Mouse (Mus musculus) E14TG2a.4 (cell line): Measurements from ENCODE around the gene Tctex1d4.

Source experiments
- H3K27me3 ChIP-seq: 2 replicates; pipeline ENCODE4 v1.6.1; 2014; ENCODE audit warnings: low read length, control low read depth; ENCODE audit not compliant: insufficient read depth
- H3K36me3 ChIP-seq: 2 replicates; pipeline ENCODE4 v1.6.1; 2014; ENCODE audit warnings: low read length, control low read depth; ENCODE audit not compliant: insufficient read depth
- H3K4me1 ChIP-seq: replicated peaks from 2 replicates; pipeline ENCODE4 v1.6.1; 2014; ENCODE audit warnings: low read depth, low read length, control low read depth
- H3K4me3 ChIP-seq: replicated peaks from 2 replicates; pipeline ENCODE4 v1.5.1; 2014; ENCODE audit warnings: mild to moderate bottlenecking, low read length
- H3K9me3 ChIP-seq: 2 replicates; pipeline ENCODE4 v1.6.1; 2014; ENCODE audit warnings: low read length, control low read depth
- CTCF ChIP-seq: conservative IDR thresholded peaks from 2 replicates; pipeline ENCODE4 v1.5.1; 2014; ENCODE audit warnings: low read length
- NANOG ChIP-seq: IDR thresholded peaks from 2 replicates; pipeline ENCODE4 v1.6.1; 2014; ENCODE audit warnings: borderline replicate concordance, low read length, mixed read lengths
- POU5F1 ChIP-seq: IDR thresholded peaks from 2 replicates; pipeline ENCODE4 v1.6.1; 2014; ENCODE audit warnings: low read length, borderline replicate concordance

Gene Tctex1d4

GRCm38 (mm10) chr4:117110985-117111384 is 15.6 kb upstream of the Tctex1d4 start:
- Histone ChIP-seq H3K4me3 (no peak overlapping the region; the same call in 1 of the 2 replicates), H3K36me3 (peaks cover 98% of the 10 kb centered on the region), H3K27me3 (no peaks in the 10 kb centered on the region), H3K9me3 (no peaks in the 10 kb centered on the region), H3K4me1 (peaks cover 68% of the 10 kb centered on the region)
- TF ChIP-seq NANOG (no peak), CTCF (no peak), POU5F1 (no peak)

DNA sequence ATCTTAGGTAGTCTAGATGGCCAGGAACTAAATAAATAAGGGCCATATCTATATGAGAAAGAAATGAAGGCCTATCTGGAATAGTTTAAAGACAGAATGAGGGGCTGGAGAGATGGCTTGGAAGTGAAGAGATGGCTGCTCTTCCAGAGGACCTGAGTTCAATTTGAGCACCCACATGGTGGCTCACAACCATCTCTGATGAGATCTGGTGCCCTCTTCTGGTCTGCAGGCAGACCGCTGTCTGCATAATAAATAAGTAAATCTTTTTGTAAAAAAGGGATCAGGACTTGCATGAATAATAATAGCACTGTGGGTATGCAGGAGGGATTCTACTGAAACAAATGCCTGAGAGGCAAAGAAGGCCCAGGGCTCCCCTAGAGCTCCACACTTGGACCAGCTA is 13.4 kb upstream of the Tctex1d4 start:
- Histone ChIP-seq H3K36me3 (peaks cover 98% of the 10 kb centered on the region), H3K4me3 (no peak overlapping the region), H3K27me3 (no peaks in the 10 kb centered on the region), H3K4me1 (peaks cover 59% of the 10 kb centered on the region), H3K9me3 (no peaks in the 10 kb centered on the region)
- TF ChIP-seq POU5F1 (no peak), CTCF (peak; percentile 34), NANOG (no peak)

- peaks cover 51% of the 10 kb centered on the region for H3K4me1 ChIP-seq
Measured at GRCm38 (mm10) chr4:117115592-117115991, 11.0 kb upstream of the Tctex1d4 start.

DNA sequence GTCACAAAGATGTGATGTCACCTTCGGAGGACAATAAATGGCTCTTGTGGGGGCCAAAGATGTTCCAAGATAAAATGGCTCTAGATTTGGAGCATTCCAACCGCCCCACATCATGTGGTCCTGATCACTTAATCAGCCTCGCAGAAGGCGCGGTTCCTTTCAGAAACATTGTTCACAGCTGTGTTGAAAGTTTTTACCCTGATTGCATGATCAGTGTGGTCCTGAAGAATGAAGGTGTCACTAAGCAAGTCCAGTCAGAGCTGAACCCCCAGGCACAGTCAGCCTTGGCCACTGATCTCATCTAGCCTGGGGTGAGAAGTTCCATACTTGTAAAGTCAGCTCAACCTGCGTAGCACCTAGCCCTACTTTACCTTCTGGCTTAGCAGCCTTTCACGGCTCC is 8.7 kb upstream of the Tctex1d4 start:
- Histone ChIP-seq H3K4me3 (no peak overlapping the region), H3K9me3 (no peaks in the 10 kb centered on the region), H3K4me1 (peaks cover 62% of the 10 kb centered on the region), H3K36me3 (peaks cover 78% of the 10 kb centered on the region), H3K27me3 (no peaks in the 10 kb centered on the region)
- TF ChIP-seq CTCF (no peak), NANOG (no peak), POU5F1 (no peak)

More at GRCm38 (mm10) chr4:117115592-117115991, 11.0 kb upstream of the Tctex1d4 start:
- Histone ChIP-seq H3K4me3 (no peak overlapping the region), H3K36me3 (peaks cover 84% of the 10 kb centered on the region), H3K27me3 (no peaks in the 10 kb centered on the region), H3K9me3 (no peaks in the 10 kb centered on the region)
- TF ChIP-seq NANOG (no peak), CTCF (no peak), POU5F1 (no peak)

GRCm38 (mm10) chr4:117119636-117120035 is 7.0 kb upstream of the Tctex1d4 start:
- H3K4me1 ChIP-seq, result peaks cover 64% of the 10 kb centered on the region
- H3K4me3 ChIP-seq, result peak overlapping the region; percentile 94
- TF ChIP-seq CTCF, result no peak
- no peak for TF ChIP-seq NANOG
- TF ChIP-seq POU5F1, result no peak
- no peaks in the 10 kb centered on the region for H3K9me3 ChIP-seq
- no peaks in the 10 kb centered on the region for H3K27me3 ChIP-seq
- H3K36me3 ChIP-seq, result peaks cover 73% of the 10 kb centered on the region

DNA sequence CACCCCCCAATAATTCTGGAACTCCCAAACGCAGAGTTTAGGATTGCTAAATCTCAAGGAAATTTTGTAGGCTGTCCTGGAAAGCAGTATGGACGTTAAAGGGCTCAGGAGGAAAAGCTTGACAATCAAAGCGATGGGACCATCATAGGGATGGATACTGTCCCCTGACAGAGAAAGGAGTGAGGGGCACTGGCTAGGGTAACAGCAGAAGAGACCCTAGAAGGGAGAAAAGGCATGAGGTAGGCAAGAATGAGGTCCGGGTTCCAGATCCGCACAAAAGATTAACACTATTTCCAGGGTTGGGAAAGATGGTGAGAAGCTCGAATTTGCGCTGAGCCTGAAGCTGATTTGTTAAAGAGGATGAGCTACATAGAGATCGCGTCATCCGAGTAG is 6.5 kb upstream of the Tctex1d4 start:
- Histone ChIP-seq H3K4me1 (peaks cover 65% of the 10 kb centered on the region), H3K4me3 (peak overlapping the region; percentile 94), H3K27me3 (no peaks in the 10 kb centered on the region), H3K36me3 (peaks cover 68% of the 10 kb centered on the region), H3K9me3 (no peaks in the 10 kb centered on the region)
- TF ChIP-seq NANOG (no peak), POU5F1 (no peak), CTCF (no peak)

- peak overlapping the region; percentile 94 for H3K4me3 ChIP-seq
- TF ChIP-seq NANOG (no peak), CTCF (peak; percentile 72), POU5F1 (no peak)
Measured at GRCm38 (mm10) chr4:117120445-117121414, 5.9 kb upstream of the Tctex1d4 start.

GRCm38 (mm10) chr4:117122209-117122608 is 4.4 kb upstream of the Tctex1d4 start:
- Histone ChIP-seq H3K27me3 (no peaks in the 10 kb centered on the region), H3K4me1 (peaks cover 82% of the 10 kb centered on the region), H3K4me3 (peak overlapping the region; percentile 94; the same call in 1 of the 2 replicates), H3K9me3 (no peaks in the 10 kb centered on the region), H3K36me3 (peaks cover 55% of the 10 kb centered on the region)
- TF ChIP-seq POU5F1 (no peak), NANOG (no peak), CTCF (no peak)

More at GRCm38 (mm10) chr4:117120445-117121414, 5.9 kb upstream of the Tctex1d4 start:
- Histone ChIP-seq H3K27me3 (no peaks in the 10 kb centered on the region), H3K36me3 (peaks cover 62% of the 10 kb centered on the region), H3K4me1 (peaks cover 72% of the 10 kb centered on the region), H3K9me3 (no peaks in the 10 kb centered on the region)
